Mouse (Mus musculus) frontal cortex, postnatal 10 days (tissue): Measurements from ENCODE around the gene Slc8a1.

Experiments
- DNase-seq, 2 experiments: peaks; one replicate each; pipeline ENCODE4 v3.0.0; 2022; ENCODE audit warnings: low spot score in 2 of 2, mixed read lengths in 1 of 2

Gene Slc8a1

GRCm38 (mm10) chr17:81424256-81424912, 313.8 kb downstream of the Slc8a1 start:
- DNase-seq = no peak

- DNase-seq = no peak
Observed at GRCm38 (mm10) chr17:81419802-81420459, 318.2 kb downstream of the Slc8a1 start.

GRCm38 (mm10) chr17:81416361-81417114, 321.6 kb downstream of the Slc8a1 start:
- no peak for DNase-seq

- no peak for DNase-seq
Observed at GRCm38 (mm10) chr17:81412736-81413135, 325.4 kb downstream of the Slc8a1 start.

- DNase-seq = no peak
Observed at GRCm38 (mm10) chr17:81404225-81404624, 334.0 kb downstream of the Slc8a1 start.

DNA sequence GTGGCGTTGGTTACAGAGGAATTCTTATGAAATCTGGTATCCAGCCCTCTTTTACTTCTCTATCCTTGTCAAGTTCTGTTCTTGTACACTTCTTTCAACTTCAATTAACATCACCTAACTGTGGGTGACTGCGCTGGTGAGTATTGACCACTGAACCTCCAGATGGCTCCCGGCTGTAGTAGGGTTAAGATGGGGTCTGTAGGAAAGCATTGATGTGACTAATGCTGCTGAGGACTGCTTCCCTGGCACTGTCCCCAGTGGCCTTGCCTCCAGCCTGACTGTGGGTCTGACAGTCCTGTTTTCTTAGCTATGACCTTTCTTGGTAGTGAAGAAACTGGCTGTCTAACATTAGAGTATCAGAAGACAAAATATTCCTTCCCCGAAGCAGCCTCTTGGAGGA, 335.1 kb downstream of the Slc8a1 start:
- DNase-seq = no peak

DNA sequence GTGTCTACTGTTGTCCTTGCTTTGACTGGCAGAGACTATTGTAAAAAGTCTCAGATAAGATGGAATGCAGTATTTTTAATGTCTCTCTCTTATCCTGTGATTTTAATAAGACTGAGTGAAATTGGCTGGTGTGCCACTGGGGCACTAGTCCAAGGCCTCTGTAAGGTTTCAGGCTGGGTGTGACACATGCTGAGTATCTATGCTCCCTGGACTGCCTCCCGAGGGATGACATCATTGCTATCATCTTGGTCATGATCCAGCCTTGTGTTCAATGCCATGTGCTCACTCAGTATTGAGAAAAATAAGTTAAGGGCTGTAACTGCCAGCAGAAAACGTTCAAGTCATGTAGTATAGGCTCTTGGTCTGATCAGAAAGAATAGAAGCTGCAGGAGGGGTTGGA, 335.5 kb downstream of the Slc8a1 start:
- no peak for DNase-seq

GRCm38 (mm10) chr17:81400377-81400776, 337.8 kb downstream of the Slc8a1 start:
- DNase-seq = no peak

DNA sequence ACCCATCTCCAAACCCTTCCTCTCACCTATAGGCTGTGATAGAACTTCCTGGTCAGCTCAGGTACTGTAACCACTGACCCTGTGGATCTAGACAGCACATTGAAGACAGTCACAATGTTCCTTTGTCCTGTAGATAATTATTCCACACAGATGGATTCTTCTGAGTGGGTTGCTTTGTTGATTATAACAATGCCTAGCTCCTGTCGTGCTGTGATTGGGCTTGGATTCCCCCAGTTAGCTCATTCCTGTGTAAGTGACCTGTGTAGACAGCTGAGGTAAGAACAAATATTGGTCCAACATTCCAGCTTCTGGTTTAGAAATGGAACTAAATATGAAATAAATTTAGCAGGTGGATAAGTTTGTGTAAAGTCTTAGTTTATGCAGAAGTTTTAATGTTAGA, 340.7 kb downstream of the Slc8a1 start:
- DNase-seq = no peak

GRCm38 (mm10) chr17:81394124-81394523, 344.1 kb downstream of the Slc8a1 start:
- DNase-seq = no peak

DNA sequence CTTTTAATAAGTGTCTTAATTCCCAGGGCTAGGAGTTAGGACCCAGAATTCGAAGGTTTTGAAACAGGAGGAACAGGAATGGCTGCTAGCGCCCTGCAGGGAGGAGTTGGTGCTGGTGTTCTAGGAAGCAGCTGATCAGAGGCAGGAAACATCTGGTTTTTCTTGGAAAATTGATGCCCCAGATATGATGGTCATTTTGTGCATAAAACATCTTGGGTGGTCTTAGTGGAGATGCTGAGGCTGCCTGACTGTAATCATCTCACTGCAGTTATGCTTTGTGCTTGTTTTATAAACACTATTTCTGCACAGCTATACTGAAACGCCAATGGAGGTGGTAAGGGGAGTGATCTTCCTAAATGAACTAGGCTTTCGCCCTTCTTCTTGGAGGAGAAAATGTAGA, 345.1 kb downstream of the Slc8a1 start:
- DNase-seq = no peak

DNA sequence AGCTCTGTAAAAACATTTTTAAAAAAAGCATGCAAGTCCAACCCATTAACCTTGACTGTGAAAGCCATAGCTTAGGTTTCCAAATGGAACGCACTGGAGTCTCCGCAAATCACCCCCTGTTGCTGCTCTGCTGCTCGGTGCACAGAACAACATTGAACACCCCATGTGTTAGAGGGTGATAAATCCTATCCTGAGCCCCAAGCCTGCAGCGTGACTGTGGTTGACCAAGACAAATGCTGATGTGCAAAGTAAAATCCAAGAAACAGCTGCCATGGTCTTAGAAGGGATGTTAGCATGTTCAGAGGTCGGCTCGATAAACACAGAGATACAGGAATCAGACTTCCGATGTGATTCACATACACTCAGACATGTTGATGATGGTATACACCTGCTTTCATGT, 346.7 kb downstream of the Slc8a1 start:
- DNase-seq = no peak

DNA sequence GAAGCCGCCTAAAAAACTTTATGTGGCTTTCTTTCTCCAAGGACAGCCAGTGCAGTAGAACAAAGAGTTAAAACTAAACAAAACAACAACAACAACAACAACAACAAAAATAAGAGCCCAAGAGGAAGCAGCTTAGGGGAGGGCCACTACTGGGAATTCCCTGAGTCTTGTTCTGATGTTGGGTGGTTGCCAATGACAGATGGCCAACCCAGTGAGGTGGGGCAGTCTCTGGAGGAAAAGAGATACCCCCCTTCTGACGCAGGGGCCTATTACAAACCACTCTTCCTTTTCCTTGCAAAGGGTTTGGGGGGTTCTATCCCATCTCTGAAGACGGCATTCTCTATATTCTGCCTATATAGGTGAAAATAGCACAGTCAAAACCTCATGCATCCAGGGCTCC, 347.4 kb downstream of the Slc8a1 start:
- no peak for DNase-seq

DNA sequence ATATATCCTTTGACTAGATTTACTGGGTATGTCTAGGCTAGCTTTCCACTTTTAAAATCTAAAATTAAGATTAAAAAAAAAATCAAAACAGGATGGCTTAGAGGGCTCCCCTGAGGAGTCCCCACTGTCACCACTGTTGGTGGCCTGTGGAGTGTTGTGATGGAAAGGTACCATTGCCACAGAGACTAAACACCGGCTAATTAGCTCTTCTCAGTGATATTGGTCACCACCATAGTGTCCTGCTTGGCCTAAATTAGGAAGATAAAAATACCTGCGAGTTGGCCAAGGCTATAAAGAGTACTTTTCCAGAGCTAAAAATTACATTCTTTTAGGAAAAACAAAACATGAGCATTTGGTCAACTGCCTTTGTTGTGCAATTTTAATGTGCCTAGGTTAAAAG, 352.1 kb downstream of the Slc8a1 start:
- DNase-seq = no peak

DNA sequence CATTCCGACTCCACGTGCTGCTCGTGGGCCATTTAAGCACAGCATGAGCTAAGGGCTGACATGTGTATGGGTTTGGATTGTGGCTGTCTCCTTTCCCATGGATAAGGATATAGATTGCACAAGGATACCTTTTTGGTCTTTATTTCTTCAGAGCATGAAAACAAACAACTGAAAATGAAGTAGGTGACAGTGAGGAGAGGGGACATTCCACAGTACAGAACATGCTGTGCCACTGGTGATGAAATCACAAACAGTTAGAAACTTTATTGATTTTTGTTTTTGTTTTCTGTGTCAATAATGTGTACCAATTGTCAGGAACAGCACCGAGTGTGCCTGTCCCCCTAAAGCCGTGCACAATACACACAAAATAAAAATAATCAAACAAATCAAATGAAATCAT, 352.7 kb downstream of the Slc8a1 start:
- no peak for DNase-seq

GRCm38 (mm10) chr17:81383461-81383860, 354.7 kb downstream of the Slc8a1 start:
- DNase-seq = no peak

GRCm38 (mm10) chr17:81378436-81378835, 359.7 kb downstream of the Slc8a1 start:
- DNase-seq = no peak

DNA sequence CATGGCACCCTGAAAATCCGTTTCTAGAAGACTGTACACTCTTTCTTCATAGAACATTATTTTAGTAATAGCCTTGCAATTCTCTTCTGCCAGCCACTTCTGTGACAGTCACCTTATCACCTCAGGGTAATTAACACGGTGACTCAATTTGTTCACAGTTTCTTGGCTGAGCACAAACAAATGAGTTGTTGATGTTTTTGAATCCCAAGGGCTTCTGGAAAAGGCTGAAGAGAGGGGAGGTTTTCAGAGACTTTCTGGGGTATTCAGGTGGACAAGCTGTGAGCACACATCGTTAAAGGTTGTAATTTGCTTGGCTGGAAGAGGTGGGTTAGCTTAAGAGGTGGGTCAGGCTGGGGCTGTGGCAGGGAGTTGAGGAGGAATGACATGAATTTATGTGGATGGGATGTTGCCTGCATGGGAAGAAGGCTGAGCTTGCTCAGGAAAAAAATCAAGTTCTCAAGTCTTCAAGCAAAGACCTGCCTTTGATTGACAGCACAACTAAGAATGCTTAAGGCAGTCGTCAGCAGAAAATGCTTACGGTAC, 360.3 kb downstream of the Slc8a1 start:
- no peak for DNase-seq

GRCm38 (mm10) chr17:81377195-81377594, 361.0 kb downstream of the Slc8a1 start:
- DNase-seq = no peak

DNA sequence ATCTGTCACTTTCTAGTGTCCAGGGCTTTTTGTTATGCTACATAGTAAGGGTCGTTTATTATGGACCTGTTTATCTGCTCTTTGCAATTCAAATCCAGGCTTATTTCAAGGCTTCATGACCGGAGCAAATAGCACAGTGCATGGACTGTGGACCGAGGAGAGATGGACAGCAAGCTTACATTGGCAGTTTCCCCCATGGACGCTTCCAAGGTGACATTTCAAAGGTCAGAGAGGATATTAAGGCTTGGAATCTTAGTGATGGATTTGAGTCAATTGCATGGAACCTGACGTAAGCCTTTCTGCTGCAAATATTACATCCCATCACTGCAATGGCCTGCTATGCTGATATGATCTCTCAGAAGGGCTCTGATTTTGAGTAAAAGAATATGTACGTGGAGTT, 362.3 kb downstream of the Slc8a1 start:
- DNase-seq = no peak

DNA sequence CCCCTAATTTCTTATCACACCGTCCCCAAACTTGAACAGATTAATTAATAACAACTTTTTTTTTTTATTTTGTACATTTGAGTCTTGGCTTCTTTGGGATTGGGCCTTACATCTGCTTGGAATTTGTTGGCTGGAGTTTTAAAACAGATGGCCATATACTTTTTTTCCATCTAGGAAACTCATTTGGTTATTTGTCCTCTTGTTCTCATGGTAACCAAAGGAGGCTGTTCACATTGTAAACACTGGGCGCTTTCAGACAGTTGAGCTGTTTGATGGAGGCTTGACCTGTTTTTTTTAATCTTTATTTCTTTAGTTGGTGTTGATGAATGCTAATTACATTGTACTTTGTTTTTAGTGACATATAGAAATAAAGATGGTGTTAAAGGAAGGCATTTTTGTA, 369.1 kb downstream of the Slc8a1 start:
- no peak for DNase-seq

DNA sequence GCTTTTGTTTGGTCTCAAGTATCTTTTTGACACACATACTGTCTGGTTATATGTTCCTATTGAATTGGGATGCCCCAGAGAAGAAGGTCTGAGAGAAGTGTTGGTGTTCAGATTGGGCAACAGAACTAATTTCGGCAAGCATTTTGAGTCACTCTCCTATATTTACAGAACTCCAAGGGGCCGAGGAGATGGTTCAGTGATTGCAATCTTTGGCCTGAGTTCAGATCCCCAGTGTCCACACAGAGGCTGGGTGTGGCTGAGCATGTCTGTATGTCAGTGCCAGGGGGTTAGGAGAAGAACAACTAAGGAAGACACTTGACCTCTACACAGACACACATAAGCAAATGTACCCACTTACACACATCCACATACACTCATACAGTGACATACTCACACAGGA, 369.7 kb downstream of the Slc8a1 start:
- DNase-seq = no peak

- no peak for DNase-seq
Observed at GRCm38 (mm10) chr17:81363368-81363767, 374.8 kb downstream of the Slc8a1 start.
